Mouse (Mus musculus): ENCODE data around the gene Ykt6. TPM values are rescaled to one million over a fixed set of nuclear protein-coding genes. Genes with fewer than 3 reads are reported as not detected.

Gene Ykt6
- polyA plus RNA-seq, 2 experiments, result 9.6 to 18.7 TPM

- no peak for ATAC-seq (ENCODE audit: insufficient read depth)
- 61% methylated on average over 8 of the region's 8 CpGs for WGBS (ENCODE audit: insufficient replicate concordance)
- no peak for DNase-seq (ENCODE audit: low read depth in 3 of 3, low spot score in 3 of 3)
- no peak overlapping the region for H3K9ac ChIP-seq (replicated peaks)
- H3K36me3 ChIP-seq (replicated peaks; ENCODE audit: control insufficient read depth, insufficient read depth, low read depth), result no peaks in the 10 kb centered on the region
- no peaks in the 10 kb centered on the region for H3K27me3 ChIP-seq (ENCODE audit: control insufficient read depth, insufficient read depth, low read length)
- H3K4me3 ChIP-seq (ENCODE audit: insufficient read depth in 1 of 2, low read depth in 2 of 2, low read length in 2 of 2), result no peak overlapping the region
- H3K27ac ChIP-seq, result no peak overlapping the region
- H3K9me3 ChIP-seq (ENCODE audit: control insufficient read depth, low read length), result no peaks in the 10 kb centered on the region
- no peak for TF ChIP-seq CTCF (IDR thresholded peaks at IDR 0.05; ENCODE audit: low read depth)
- no peak for TF ChIP-seq EP300 (IDR thresholded peaks at IDR 0.05; ENCODE audit: low read depth)
- no peak overlapping the region for H3K4me2 ChIP-seq (ENCODE audit: low read depth)
- H3K4me1 ChIP-seq (replicated peaks; ENCODE audit: control insufficient read depth in 2 of 2, insufficient read depth in 2 of 2, low read length in 1 of 2), result no peaks in the 10 kb centered on the region
These were observed 42.2 kb upstream of the Ykt6 start for GRCm38 (mm10) chr11:5913256-5913655.

- H3K4me1 ChIP-seq (replicated peaks; ENCODE audit: control insufficient read depth in 2 of 2, insufficient read depth in 2 of 2, low read length in 1 of 2), result no peaks in the 10 kb centered on the region
- no peaks in the 10 kb centered on the region for H3K9me3 ChIP-seq (ENCODE audit: control insufficient read depth, low read length)
- DNase-seq (ENCODE audit: low read depth in 3 of 3, low spot score in 3 of 3) (no peak), ATAC-seq (ENCODE audit: insufficient read depth) (no peak)
- H3K27me3 ChIP-seq (ENCODE audit: control insufficient read depth, insufficient read depth, low read length), result no peaks in the 10 kb centered on the region
- no peak for TF ChIP-seq EP300 (IDR thresholded peaks at IDR 0.05; ENCODE audit: low read depth)
- TF ChIP-seq CTCF (IDR thresholded peaks at IDR 0.05; ENCODE audit: low read depth), result no peak
- H3K27ac ChIP-seq, result no peak overlapping the region
- H3K36me3 ChIP-seq (replicated peaks; ENCODE audit: control insufficient read depth, insufficient read depth, low read depth), result no peaks in the 10 kb centered on the region
- H3K4me2 ChIP-seq (ENCODE audit: low read depth), result no peak overlapping the region
- 57% methylated on average over 4 of the region's 4 CpGs for WGBS (ENCODE audit: insufficient replicate concordance)
- H3K4me3 ChIP-seq (ENCODE audit: insufficient read depth in 1 of 2, low read depth in 2 of 2, low read length in 2 of 2), result no peak overlapping the region
- no peak overlapping the region for H3K9ac ChIP-seq (replicated peaks)
These were observed 41.6 kb upstream of the Ykt6 start for GRCm38 (mm10) chr11:5913936-5914335.

GRCm38 (mm10) chr11:5914940-5915339 is 40.6 kb upstream of the Ykt6 start:
- WGBS (ENCODE audit: insufficient replicate concordance), result 36% methylated on average over 5 of the region's 5 CpGs
- H3K4me3 ChIP-seq (ENCODE audit: insufficient read depth in 1 of 2, low read depth in 2 of 2, low read length in 2 of 2), result no peak overlapping the region
- ATAC-seq (ENCODE audit: insufficient read depth), result no peak

GRCm38 (mm10) chr11:5915429-5916177 is 39.9 kb upstream of the Ykt6 start:
- WGBS (ENCODE audit: insufficient replicate concordance), result 48% methylated on average over 5 of the region's 5 CpGs
- Histone ChIP-seq H3K4me3 (ENCODE audit: insufficient read depth in 1 of 2, low read depth in 2 of 2, low read length in 2 of 2) (no peak overlapping the region), H3K9me3 (ENCODE audit: control insufficient read depth, low read length) (no peaks in the 10 kb centered on the region), H3K9ac (replicated peaks) (no peak overlapping the region), H3K36me3 (replicated peaks; ENCODE audit: control insufficient read depth, insufficient read depth, low read depth) (no peaks in the 10 kb centered on the region), H3K4me2 (ENCODE audit: low read depth) (no peak overlapping the region), H3K4me1 (replicated peaks; ENCODE audit: control insufficient read depth in 2 of 2, insufficient read depth in 2 of 2, low read length in 1 of 2) (peaks cover 0 to 9% of the 10 kb centered on the region in 2 experiments; a peak in 2 of 4 replicates), H3K27ac (no peak overlapping the region), H3K27me3 (ENCODE audit: control insufficient read depth, insufficient read depth, low read length) (no peaks in the 10 kb centered on the region)
- DNase-seq (ENCODE audit: low read depth in 3 of 3, low spot score in 3 of 3), result no peak
- ATAC-seq (ENCODE audit: insufficient read depth), result no peak
- TF ChIP-seq CTCF (IDR thresholded peaks at IDR 0.05; ENCODE audit: low read depth) (no peak), EP300 (IDR thresholded peaks at IDR 0.05; ENCODE audit: low read depth) (no peak)

More at GRCm38 (mm10) chr11:5914940-5915339, 40.6 kb upstream of the Ykt6 start:
- DNase-seq (ENCODE audit: low read depth in 3 of 3, low spot score in 3 of 3), result no peak
- H3K9me3 ChIP-seq (ENCODE audit: control insufficient read depth, low read length), result no peaks in the 10 kb centered on the region
- no peaks in the 10 kb centered on the region for H3K36me3 ChIP-seq (replicated peaks; ENCODE audit: control insufficient read depth, insufficient read depth, low read depth)
- no peak overlapping the region for H3K27ac ChIP-seq
- H3K4me1 ChIP-seq (replicated peaks; ENCODE audit: control insufficient read depth in 2 of 2, insufficient read depth in 2 of 2, low read length in 1 of 2), result peaks cover 0 to 4% of the 10 kb centered on the region in 2 experiments; a peak in 2 of 4 replicates
- no peak overlapping the region for H3K4me2 ChIP-seq (ENCODE audit: low read depth)
- no peak overlapping the region for H3K9ac ChIP-seq (replicated peaks)
- H3K27me3 ChIP-seq (ENCODE audit: control insufficient read depth, insufficient read depth, low read length), result no peaks in the 10 kb centered on the region
- TF ChIP-seq EP300 (IDR thresholded peaks at IDR 0.05; ENCODE audit: low read depth) (no peak), CTCF (IDR thresholded peaks at IDR 0.05; ENCODE audit: low read depth) (no peak)

- no peak overlapping the region for H3K4me2 ChIP-seq (ENCODE audit: low read depth)
- ATAC-seq (ENCODE audit: insufficient read depth), result no peak
- peaks cover 0 to 9% of the 10 kb centered on the region in 2 experiments; a peak in 2 of 4 replicates for H3K4me1 ChIP-seq (replicated peaks; ENCODE audit: control insufficient read depth in 2 of 2, insufficient read depth in 2 of 2, low read length in 1 of 2)
- H3K27ac ChIP-seq, result no peak overlapping the region
- H3K4me3 ChIP-seq (ENCODE audit: insufficient read depth in 1 of 2, low read depth in 2 of 2, low read length in 2 of 2), result no peak overlapping the region
- TF ChIP-seq EP300 (IDR thresholded peaks at IDR 0.05; ENCODE audit: low read depth), result no peak
- TF ChIP-seq CTCF (IDR thresholded peaks at IDR 0.05; ENCODE audit: low read depth), result no peak
- no peak overlapping the region for H3K9ac ChIP-seq (replicated peaks)
- H3K9me3 ChIP-seq (ENCODE audit: control insufficient read depth, low read length), result no peaks in the 10 kb centered on the region
- no peaks in the 10 kb centered on the region for H3K27me3 ChIP-seq (ENCODE audit: control insufficient read depth, insufficient read depth, low read length)
- no peak for DNase-seq (ENCODE audit: low read depth in 3 of 3, low spot score in 3 of 3)
- no peaks in the 10 kb centered on the region for H3K36me3 ChIP-seq (replicated peaks; ENCODE audit: control insufficient read depth, insufficient read depth, low read depth)
- WGBS (ENCODE audit: insufficient replicate concordance), result 56% methylated on average over 8 of the region's 8 CpGs
These were observed 39.3 kb upstream of the Ykt6 start for GRCm38 (mm10) chr11:5916178-5916548.
